Mouse (Mus musculus) hindbrain, postnatal 0 days (tissue): ENCODE data around the gene Rag2. TPM values are rescaled to one million over a fixed set of nuclear protein-coding genes. Genes with fewer than 3 reads are reported as not detected.

Experiments
- ATAC-seq: fragments of 200-750 bp; cut with Nextera tagmentation; 2 replicates; pipeline ENCODE4 v1.8.0; 2017; ENCODE audit warnings: mild to moderate bottlenecking, moderate TSS enrichment, moderate library complexity
- DNase-seq: peaks from one replicate; pipeline ENCODE4 v3.0.0-alpha.2; 2015; ENCODE audit warnings: low spot score
- H3K27ac ChIP-seq: fragments of 300-500 bp; sonication (generic); 2 replicates; pipeline ENCODE4 v1.5.1; 2014; ENCODE audit warnings: mild to moderate bottlenecking
- H3K27me3 ChIP-seq: fragments of 300-500 bp; sonication (generic); 2 replicates; pipeline ENCODE4 v1.6.1; 2014; ENCODE audit warnings: low read length, mixed read lengths; ENCODE audit not compliant: insufficient read depth
- H3K36me3 ChIP-seq: fragments of 300-500 bp; sonication (generic); 2 replicates; pipeline ENCODE4 v1.6.1; 2014; ENCODE audit warnings: low read length, mixed read lengths; ENCODE audit not compliant: insufficient read depth
- H3K4me1 ChIP-seq: fragments of 300-500 bp; sonication (generic); 2 replicates; pipeline ENCODE4 v1.6.1; 2014; ENCODE audit warnings: antibody characterized with exemption, low read length, mixed read lengths; ENCODE audit not compliant: insufficient read depth
- H3K4me2 ChIP-seq: fragments of 300-500 bp; sonication (generic); 2 replicates; pipeline ENCODE4 v1.6.1; 2014; ENCODE audit warnings: low read depth, mild to moderate bottlenecking, low read length, moderate library complexity, mixed read lengths
- H3K4me3 ChIP-seq: fragments of 300-500 bp; sonication (generic); 2 replicates; pipeline ENCODE4 v1.5.1; 2014; ENCODE audit warnings: low read length
- H3K9ac ChIP-seq: fragments of 300-500 bp; sonication (generic); replicated peaks from 2 replicates; pipeline ENCODE4 v1.6.1; 2014; ENCODE audit warnings: mild to moderate bottlenecking, low read length, moderate library complexity, mixed read lengths
- H3K9me3 ChIP-seq: fragments of 300-500 bp; sonication (generic); 2 replicates; pipeline ENCODE4 v1.6.1; 2016; ENCODE audit warnings: low read length, mixed read lengths
- CTCF ChIP-seq: IDR thresholded peaks from 2 replicates; pipeline ENCODE4 v1.5.1; 2016; ENCODE audit warnings: antibody characterized with exemption, control low read depth, low read depth
- WGBS: fragments of 180-500 bp; shearing (Covaris S2); extraction: QIAGEN DNeasy Blood & Tissue Kit; methylation state at CpG from one replicate; pipeline ENCODE4 v1.1.7; 2014; 5-methylcytosine and 5-hydroxymethylcytosine counted together
- polyA plus RNA-seq: library from polyadenylated mRNA; unstranded; fragments of >200 nt; fragmentation: Nextera tagmentation; extraction: Ambion mirVana; gene quantifications from 2 replicates; pipeline ENCODE4 v1.2.1, GENCODE M21; 2015
- total RNA-seq: library from RNA; depleted of rRNA; stranded (reverse); fragments of >200 nt; gene quantifications from 2 replicates; pipeline ENCODE4 v1.2.3, GENCODE M21; 2014

The Rag2 gene
- total and polyA plus RNA-seq, 2 experiments from 2014 or later = not detected

GRCm38 (mm10) chr2:101660536-101660935 lies 36.0 kb downstream of the Rag2 start:
- Histone ChIP-seq H3K36me3 (no peaks in the 10 kb centered on the region), H3K4me3 (no peak overlapping the region), H3K9me3 (no peaks in the 10 kb centered on the region), H3K9ac (no peak overlapping the region), H3K4me2 (no peak overlapping the region), H3K27ac (no peak overlapping the region), H3K4me1 (no peaks in the 10 kb centered on the region), H3K27me3 (no peaks in the 10 kb centered on the region)
- WGBS = 76% methylated on average over 2 of the region's 2 CpGs
- no peak for ATAC-seq
- TF ChIP-seq CTCF = no peak
- no peak for DNase-seq

- Histone ChIP-seq H3K9ac (no peak overlapping the region), H3K4me2 (no peak overlapping the region), H3K36me3 (no peaks in the 10 kb centered on the region), H3K27me3 (no peaks in the 10 kb centered on the region), H3K4me3 (no peak overlapping the region), H3K4me1 (no peaks in the 10 kb centered on the region), H3K27ac (no peak overlapping the region), H3K9me3 (no peaks in the 10 kb centered on the region)
- DNase-seq (peak; percentile 89), ATAC-seq (peak; percentile 90)
- WGBS = 20% methylated on average over 9 of the region's 9 CpGs
- TF ChIP-seq CTCF = peak; percentile 97
These were observed 40.7 kb downstream of the Rag2 start for GRCm38 (mm10) chr2:101665058-101665702.

GRCm38 (mm10) chr2:101665703-101666092 lies 41.2 kb downstream of the Rag2 start:
- DNase-seq = no peak
- Histone ChIP-seq H3K9ac (no peak overlapping the region), H3K4me2 (no peak overlapping the region), H3K9me3 (no peaks in the 10 kb centered on the region), H3K27me3 (no peaks in the 10 kb centered on the region), H3K4me1 (no peaks in the 10 kb centered on the region), H3K36me3 (no peaks in the 10 kb centered on the region), H3K27ac (no peak overlapping the region), H3K4me3 (no peak overlapping the region)
- TF ChIP-seq CTCF = no peak
- ATAC-seq = peak; percentile 57
- 76% methylated on average over 3 of the region's 3 CpGs for WGBS

GRCm38 (mm10) chr2:101668751-101669150 lies 44.2 kb downstream of the Rag2 start:
- H3K9me3 ChIP-seq = no peaks in the 10 kb centered on the region
- no peak overlapping the region for H3K9ac ChIP-seq
- no peaks in the 10 kb centered on the region for H3K4me1 ChIP-seq
- no peak overlapping the region for H3K4me3 ChIP-seq
- no peak for TF ChIP-seq CTCF
- H3K36me3 ChIP-seq = no peaks in the 10 kb centered on the region
- H3K4me2 ChIP-seq = no peak overlapping the region
- ATAC-seq (no peak), DNase-seq (no peak)
- WGBS = 93% methylated on average over 3 of the region's 3 CpGs
- no peaks in the 10 kb centered on the region for H3K27me3 ChIP-seq
- no peak overlapping the region for H3K27ac ChIP-seq

- Histone ChIP-seq H3K4me1 (no peaks in the 10 kb centered on the region), H3K27ac (no peak overlapping the region), H3K36me3 (no peaks in the 10 kb centered on the region), H3K4me2 (no peak overlapping the region), H3K27me3 (no peaks in the 10 kb centered on the region), H3K9ac (no peak overlapping the region), H3K9me3 (no peaks in the 10 kb centered on the region), H3K4me3 (no peak overlapping the region)
- no peak for ATAC-seq
- DNase-seq = no peak
- TF ChIP-seq CTCF = no peak
- WGBS = 64% methylated on average over 3 of the region's 3 CpGs
These were observed 49.0 kb downstream of the Rag2 start for GRCm38 (mm10) chr2:101673547-101673946.

GRCm38 (mm10) chr2:101678236-101679021 lies 53.9 kb downstream of the Rag2 start, which contains the start of gene Traf6:
Gene Traf6, plus strand, starts transcription at chr2:101678429.
- no peaks in the 10 kb centered on the region for H3K9me3 ChIP-seq
- H3K9ac ChIP-seq = peak within 1 kb of the TSS; percentile 88
- H3K4me3 ChIP-seq = peak within 1 kb of the TSS; percentile 92
- H3K27ac ChIP-seq = peak within 1 kb of the TSS; percentile 5; the same call in 1 of the 2 replicates
- no peaks in the 10 kb centered on the region for H3K36me3 ChIP-seq
- ATAC-seq (peak; percentile 93), DNase-seq (peak; percentile 87)
- peak; percentile 75 for TF ChIP-seq CTCF
- 0 out of 2 replicates have a peak, but pooled peaks cover 9% of the 10 kb centered on the region for H3K4me1 ChIP-seq
- H3K27me3 ChIP-seq = no peaks in the 10 kb centered on the region
- WGBS = under 1% methylated on average over 58 of the region's 68 CpGs
- peak within 1 kb of the TSS; percentile 64 for H3K4me2 ChIP-seq
